Mouse (Mus musculus) midbrain, embryonic 11.5 days (tissue): Measurements from ENCODE around the gene Nxnl2. TPM values are rescaled to one million over a fixed set of nuclear protein-coding genes. Genes with fewer than 3 reads are reported as not detected.

Experiments
- ATAC-seq: fragments of 200-750 bp; cut with Nextera tagmentation; 2 replicates; pipeline ENCODE4 v1.8.0; 2017; ENCODE audit warnings: moderate TSS enrichment, moderate library complexity; ENCODE audit not compliant: low FRiP score
- DNase-seq: peaks from one replicate; pipeline ENCODE4 v3.0.0; 2015; ENCODE audit warnings: low spot score; ENCODE audit errors: missing footprints
- H3K27ac ChIP-seq: fragments of 300-500 bp; sonication (generic); 2 replicates; pipeline ENCODE4 v1.5.1; 2014; ENCODE audit warnings: low read depth, low read length
- H3K27me3 ChIP-seq: fragments of 300-500 bp; sonication (generic); 2 replicates; pipeline ENCODE4 v1.6.1; 2014; ENCODE audit warnings: mild to moderate bottlenecking, low read length, moderate library complexity, mixed read lengths; ENCODE audit not compliant: control insufficient read depth, insufficient read depth
- H3K36me3 ChIP-seq: fragments of 300-500 bp; sonication (generic); 2 replicates; pipeline ENCODE4 v1.6.1; 2014; ENCODE audit warnings: mild to moderate bottlenecking, low read length, moderate library complexity, mixed read lengths; ENCODE audit not compliant: control insufficient read depth, insufficient read depth
- H3K4me1 ChIP-seq: fragments of 300-500 bp; sonication (generic); 2 replicates; pipeline ENCODE4 v1.6.1; 2014; ENCODE audit warnings: low read length; ENCODE audit not compliant: control insufficient read depth, insufficient read depth
- H3K4me2 ChIP-seq: fragments of 300-500 bp; sonication (generic); 2 replicates; pipeline ENCODE4 v1.6.1; 2014; ENCODE audit warnings: mild to moderate bottlenecking, moderate library complexity
- H3K4me3 ChIP-seq: fragments of 300-500 bp; sonication (generic); 2 replicates; pipeline ENCODE4 v1.5.1; 2014; ENCODE audit warnings: low read depth, low read length
- H3K9ac ChIP-seq: fragments of 300-500 bp; sonication (generic); 2 replicates; pipeline ENCODE4 v1.6.1; 2014; ENCODE audit warnings: low read length
- H3K9me3 ChIP-seq: fragments of 300-500 bp; sonication (generic); 2 replicates; pipeline ENCODE4 v1.6.1; 2016; ENCODE audit warnings: low read length; ENCODE audit not compliant: control insufficient read depth
- WGBS: fragments of 180-500 bp; shearing (Covaris S2); extraction: QIAGEN DNeasy Blood & Tissue Kit; methylation state at CpG from one replicate; pipeline ENCODE4 v1.1.7; 2014; 5-methylcytosine and 5-hydroxymethylcytosine counted together
- polyA plus RNA-seq: library from polyadenylated mRNA; unstranded; fragments of >200 nt; fragmentation: Nextera tagmentation; extraction: Ambion mirVana; gene quantifications from 2 replicates; pipeline ENCODE4 v1.2.1, GENCODE M21; 2014

Gene Nxnl2
- polyA plus RNA-seq, 1 experiment from 2014 or later, result 0.29 TPM

- ATAC-seq (no peak), DNase-seq (peak; percentile 75)
- no peaks in the 10 kb centered on the region for H3K4me1 ChIP-seq
- H3K36me3 ChIP-seq, result no peaks in the 10 kb centered on the region; the same call in none of the 2 replicates
- WGBS, result 81% methylated on average over 2 of the region's 2 CpGs
- no peaks in the 10 kb centered on the region for H3K9me3 ChIP-seq
- no peak overlapping the region for H3K4me2 ChIP-seq
- no peak overlapping the region for H3K27ac ChIP-seq
- H3K9ac ChIP-seq, result no peak overlapping the region
- no peaks in the 10 kb centered on the region for H3K27me3 ChIP-seq
- H3K4me3 ChIP-seq, result no peak overlapping the region
Observed at GRCm38 (mm10) chr13:51136996-51137701, 33.7 kb upstream of the Nxnl2 start.

GRCm38 (mm10) chr13:51137702-51138031 is 33.2 kb upstream of the Nxnl2 start:
- H3K9ac ChIP-seq, result no peak overlapping the region
- no peak overlapping the region for H3K4me2 ChIP-seq
- ATAC-seq, result no peak
- peak; percentile 67 for DNase-seq
- H3K27ac ChIP-seq, result no peak overlapping the region
- H3K4me3 ChIP-seq, result no peak overlapping the region
- H3K36me3 ChIP-seq, result no peaks in the 10 kb centered on the region; the same call in none of the 2 replicates
- no peaks in the 10 kb centered on the region for H3K27me3 ChIP-seq
- no peaks in the 10 kb centered on the region for H3K4me1 ChIP-seq
- no peaks in the 10 kb centered on the region for H3K9me3 ChIP-seq

GRCm38 (mm10) chr13:51147106-51147505 is 23.7 kb upstream of the Nxnl2 start:
- DNase-seq, result peak; percentile 41

GRCm38 (mm10) chr13:51152966-51153669 is 17.7 kb upstream of the Nxnl2 start:
- no peak overlapping the region for H3K27ac ChIP-seq
- DNase-seq (peak; percentile 64), ATAC-seq (no peak)
- H3K9me3 ChIP-seq, result no peaks in the 10 kb centered on the region
- 92% methylated on average over 4 of the region's 4 CpGs for WGBS
- H3K36me3 ChIP-seq, result peaks cover 7% of the 10 kb centered on the region
- no peaks in the 10 kb centered on the region for H3K4me1 ChIP-seq
- H3K27me3 ChIP-seq, result no peaks in the 10 kb centered on the region
- no peak overlapping the region for H3K4me2 ChIP-seq
- no peak overlapping the region for H3K4me3 ChIP-seq
- H3K9ac ChIP-seq, result no peak overlapping the region

More at GRCm38 (mm10) chr13:51147106-51147505, 23.7 kb upstream of the Nxnl2 start:
- H3K27ac ChIP-seq, result no peak overlapping the region
- H3K9me3 ChIP-seq, result no peaks in the 10 kb centered on the region
- H3K36me3 ChIP-seq, result peaks cover 3% of the 10 kb centered on the region; the same call in 1 of the 2 replicates
- no peak overlapping the region for H3K9ac ChIP-seq
- H3K4me3 ChIP-seq, result no peak overlapping the region
- no peak for ATAC-seq
- WGBS, result 91% methylated on average over 1 of the region's 1 CpGs
- no peak overlapping the region for H3K4me2 ChIP-seq
- H3K4me1 ChIP-seq, result no peaks in the 10 kb centered on the region
- H3K27me3 ChIP-seq, result no peaks in the 10 kb centered on the region

GRCm38 (mm10) chr13:51153670-51154030 is 17.2 kb upstream of the Nxnl2 start:
- Histone ChIP-seq H3K9me3 (no peaks in the 10 kb centered on the region), H3K4me3 (no peak overlapping the region), H3K4me1 (no peaks in the 10 kb centered on the region), H3K36me3 (peaks cover 7% of the 10 kb centered on the region), H3K27me3 (no peaks in the 10 kb centered on the region), H3K9ac (no peak overlapping the region), H3K27ac (no peak overlapping the region), H3K4me2 (no peak overlapping the region)
- ATAC-seq, result no peak
- 93% methylated on average over 4 of the region's 4 CpGs for WGBS
- DNase-seq, result peak; percentile 75

- H3K9me3 ChIP-seq, result no peaks in the 10 kb centered on the region
- H3K9ac ChIP-seq, result no peak overlapping the region
- WGBS, result 95% methylated on average over 15 of the region's 15 CpGs
- H3K4me2 ChIP-seq, result no peak overlapping the region
- H3K27me3 ChIP-seq, result no peaks in the 10 kb centered on the region
- ATAC-seq (no peak), DNase-seq (peak; percentile 84)
- no peak overlapping the region for H3K4me3 ChIP-seq
- H3K4me1 ChIP-seq, result no peaks in the 10 kb centered on the region
- H3K36me3 ChIP-seq, result peaks cover 7% of the 10 kb centered on the region
- no peak overlapping the region for H3K27ac ChIP-seq
Observed at GRCm38 (mm10) chr13:51155178-51156013, 15.4 kb upstream of the Nxnl2 start.

- H3K4me2 ChIP-seq, result no peak overlapping the region
- DNase-seq, result no peak
- no peak overlapping the region for H3K27ac ChIP-seq
- no peak for ATAC-seq
- no peak overlapping the region for H3K4me3 ChIP-seq
- no peak overlapping the region for H3K9ac ChIP-seq
- no peaks in the 10 kb centered on the region for H3K4me1 ChIP-seq
- 92% methylated on average over 6 of the region's 6 CpGs for WGBS
- H3K9me3 ChIP-seq, result no peaks in the 10 kb centered on the region
- H3K36me3 ChIP-seq, result peaks cover 7% of the 10 kb centered on the region
- no peaks in the 10 kb centered on the region for H3K27me3 ChIP-seq
Observed at GRCm38 (mm10) chr13:51156014-51156386, 14.8 kb upstream of the Nxnl2 start.

- Histone ChIP-seq H3K4me3 (no peak overlapping the region), H3K4me1 (no peaks in the 10 kb centered on the region), H3K27me3 (no peaks in the 10 kb centered on the region), H3K9me3 (no peaks in the 10 kb centered on the region), H3K36me3 (peaks cover 7% of the 10 kb centered on the region), H3K9ac (no peak overlapping the region), H3K27ac (no peak overlapping the region), H3K4me2 (no peak overlapping the region)
- DNase-seq, result peak; percentile 53
- no peak for ATAC-seq
- WGBS, result 90% methylated on average over 3 of the region's 3 CpGs
Observed at GRCm38 (mm10) chr13:51157291-51157690, 13.5 kb upstream of the Nxnl2 start.

- H3K4me3 ChIP-seq, result no peak overlapping the region
- ATAC-seq (no peak), DNase-seq (peak; percentile 74)
- H3K4me1 ChIP-seq, result no peaks in the 10 kb centered on the region
- no peak overlapping the region for H3K27ac ChIP-seq
- H3K27me3 ChIP-seq, result no peaks in the 10 kb centered on the region
- 83% methylated on average over 2 of the region's 2 CpGs for WGBS
- no peaks in the 10 kb centered on the region for H3K9me3 ChIP-seq
- H3K36me3 ChIP-seq, result no peaks in the 10 kb centered on the region
- no peak overlapping the region for H3K4me2 ChIP-seq
- no peak overlapping the region for H3K9ac ChIP-seq
Observed at GRCm38 (mm10) chr13:51161672-51162071, 9.2 kb upstream of the Nxnl2 start.
